Mouse (Mus musculus) MEL (cell line): ENCODE results near the gene Smo.

Experiments used
- CTCF ChIP-seq, 3 experiments: IDR thresholded peaks in 2 of 3; conservative IDR thresholded peaks in 1 of 3; 2 replicates each; pipeline ENCODE4 v1.5.1; 2011 to 2012; ENCODE audit warnings: low read length in 3 of 3, low read depth in 2 of 3, mild to moderate bottlenecking in 2 of 3, improper control_type of control experiment in 1 of 3, inconsistent platforms in 1 of 3, mixed read lengths in 1 of 3, moderate library complexity in 1 of 3; ENCODE audit not compliant: control insufficient read depth in 1 of 3, insufficient read depth in 1 of 3, poor library complexity in 1 of 3, severe bottlenecking in 1 of 3
- GATA1 ChIP-seq: IDR thresholded peaks from 2 replicates; pipeline ENCODE4 v1.6.1; 2011; ENCODE audit warnings: low read depth, low read length, improper control_type of control experiment
- MXI1 ChIP-seq: IDR thresholded peaks from 2 replicates; pipeline ENCODE4 v1.6.1; 2011; ENCODE audit warnings: mild to moderate bottlenecking, low read depth, low read length, improper control_type of control experiment
- MYC ChIP-seq: IDR thresholded peaks from 2 replicates; pipeline ENCODE4 v1.6.1; 2011; ENCODE audit warnings: low read depth, mild to moderate bottlenecking, low read length, improper control_type of control experiment, moderate library complexity

GRCm38 (mm10) chr6:29717952-29718521 lies 17.3 kb upstream of the Smo start:
- TF ChIP-seq MYC = no peak
- no peak for TF ChIP-seq GATA1
- no peak for TF ChIP-seq CTCF (IDR thresholded peaks at IDR 0.05 in 2 of 3, conservative IDR thresholded peaks at IDR 0.05 in 1 of 3; ENCODE audit: control insufficient read depth in 1 of 3, insufficient read depth in 1 of 3, low read depth in 2 of 3, low read length in 3 of 3, poor library complexity in 1 of 3, severe bottlenecking in 1 of 3)
- TF ChIP-seq MXI1 = no peak
